Mouse (Mus musculus) hindbrain, embryonic 13.5 days (tissue): ENCODE results near the gene Klf16. TPM values are rescaled to one million over a fixed set of nuclear protein-coding genes. Genes with fewer than 3 reads are reported as not detected.
A peak's percentile ranks its signal among the peaks of the same experiment; 100 is the strongest.

Source experiments
- ATAC-seq: fragments of 200-750 bp; cut with Nextera tagmentation; 2 replicates; pipeline ENCODE4 v1.8.0; 2017; ENCODE audit warnings: moderate TSS enrichment; ENCODE audit not compliant: low FRiP score
- H3K27ac ChIP-seq: fragments of 300-500 bp; sonication (generic); 2 replicates; pipeline ENCODE4 v1.5.1; 2015; ENCODE audit warnings: inconsistent platforms, mild to moderate bottlenecking, moderate library complexity
- H3K27me3 ChIP-seq: fragments of 300-500 bp; sonication (generic); 2 replicates; pipeline ENCODE4 v1.6.1; 2015; ENCODE audit warnings: mild to moderate bottlenecking, inconsistent platforms
- H3K36me3 ChIP-seq: fragments of 300-500 bp; sonication (generic); 2 replicates; pipeline ENCODE4 v1.6.1; 2015; ENCODE audit warnings: mild to moderate bottlenecking, inconsistent platforms
- H3K4me1 ChIP-seq: fragments of 300-500 bp; sonication (generic); replicated peaks from 2 replicates; pipeline ENCODE4 v1.6.1; 2015; ENCODE audit warnings: inconsistent platforms
- H3K4me2 ChIP-seq: fragments of 300-500 bp; sonication (generic); 2 replicates; pipeline ENCODE4 v1.6.1; 2015; ENCODE audit warnings: inconsistent platforms, mild to moderate bottlenecking, moderate library complexity
- H3K4me3 ChIP-seq: fragments of 300-500 bp; sonication (generic); 2 replicates; pipeline ENCODE4 v1.5.1; 2015; ENCODE audit warnings: mild to moderate bottlenecking, inconsistent platforms
- H3K9ac ChIP-seq: fragments of 300-500 bp; sonication (generic); 2 replicates; pipeline ENCODE4 v1.6.1; 2015; ENCODE audit warnings: mild to moderate bottlenecking, inconsistent platforms
- H3K9me3 ChIP-seq: fragments of 300-500 bp; sonication (generic); 2 replicates; pipeline ENCODE4 v1.6.1; 2016; ENCODE audit warnings: inconsistent platforms
- WGBS: fragments of 180-500 bp; shearing (Covaris S2); methylation state at CpG from one replicate; pipeline ENCODE4 v1.1.7; 2015; 5-methylcytosine and 5-hydroxymethylcytosine counted together
- polyA plus RNA-seq: library from polyadenylated mRNA; unstranded; fragments of >200 nt; fragmentation: Nextera tagmentation; extraction: Ambion mirVana; gene quantifications from 2 replicates; pipeline ENCODE4 v1.2.1, GENCODE M21; 2015

Klf16 gene
- polyA plus RNA-seq, 1 experiment from 2014 or later, result 4.9 TPM

DNA sequence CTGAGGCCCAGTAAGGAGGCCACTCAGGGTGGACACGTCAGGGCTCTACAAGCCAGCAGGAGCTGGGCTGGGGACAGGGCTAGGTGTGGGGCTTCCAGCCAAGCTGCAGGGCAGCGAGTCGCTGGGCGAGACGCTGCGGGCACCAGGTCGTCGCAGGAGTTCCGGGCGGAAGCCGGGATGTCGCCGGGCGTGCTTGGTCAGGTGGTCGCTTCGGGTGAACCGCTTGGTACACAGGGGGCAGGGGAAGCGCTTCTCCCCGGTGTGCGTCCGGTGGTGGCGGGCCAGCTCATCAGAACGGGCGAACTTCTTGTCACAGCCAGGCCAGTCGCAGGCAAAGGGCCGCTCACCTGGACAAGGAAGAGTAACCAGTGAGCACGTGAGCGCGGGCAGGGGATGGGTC lies 8.2 kb downstream of the Klf16 start:
- no peak for ATAC-seq
- Histone ChIP-seq H3K9ac (no peak overlapping the region), H3K4me3 (no peak overlapping the region), H3K4me1 (peaks cover 62% of the 10 kb centered on the region), H3K4me2 (no peak overlapping the region), H3K9me3 (no peaks in the 10 kb centered on the region), H3K36me3 (peaks cover 10% of the 10 kb centered on the region), H3K27me3 (no peaks in the 10 kb centered on the region), H3K27ac (no peak overlapping the region)
- 96% methylated on average over 29 of the region's 29 CpGs for WGBS

DNA sequence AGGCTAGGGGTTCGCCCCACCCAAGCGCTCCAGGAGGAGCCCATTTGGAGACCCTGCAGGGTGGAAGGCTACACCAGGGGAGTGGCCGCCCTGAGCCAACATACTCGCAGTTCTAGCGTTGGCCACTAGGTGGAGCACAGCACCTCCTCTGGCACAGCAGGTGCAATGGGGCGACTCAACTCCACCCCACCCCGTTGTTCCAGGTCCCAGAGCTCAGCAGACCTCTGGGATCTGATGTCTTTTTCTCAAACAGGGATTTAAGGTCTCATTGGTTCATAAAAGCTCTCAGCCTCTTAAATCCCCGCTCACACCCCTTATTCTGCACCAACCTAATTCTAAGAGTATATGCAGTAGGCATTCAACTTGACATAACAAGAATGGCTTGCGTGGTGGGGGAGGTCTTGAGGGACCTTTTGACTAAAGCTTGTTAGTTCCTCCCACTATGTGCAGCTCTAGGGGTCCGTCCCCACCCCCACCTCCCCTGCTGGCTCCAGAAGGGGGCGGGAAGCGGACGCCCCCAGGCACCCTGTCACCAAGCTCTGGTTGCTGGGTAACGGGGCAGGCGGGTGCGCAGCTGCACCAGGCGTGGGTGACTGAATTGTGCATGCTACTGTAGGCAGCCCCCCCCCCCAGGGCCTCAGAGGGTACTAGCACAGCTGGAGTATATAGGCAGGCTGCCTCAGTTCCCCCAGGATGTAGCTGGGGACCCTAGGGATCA lies 10.6 kb downstream of the Klf16 start:
- Histone ChIP-seq H3K36me3 (peaks cover 10% of the 10 kb centered on the region), H3K4me2 (peak overlapping the region; percentile 44), H3K9me3 (no peaks in the 10 kb centered on the region), H3K4me3 (0 out of 2 replicates have a peak overlapping the region, but pooled peaks have one; percentile 18), H3K27ac (peak overlapping the region; percentile 84), H3K4me1 (peaks cover 57% of the 10 kb centered on the region), H3K9ac (peak overlapping the region; percentile 56), H3K27me3 (no peaks in the 10 kb centered on the region)
- 5% methylated on average over 17 of the region's 17 CpGs for WGBS
- ATAC-seq, result peak; percentile 50

DNA sequence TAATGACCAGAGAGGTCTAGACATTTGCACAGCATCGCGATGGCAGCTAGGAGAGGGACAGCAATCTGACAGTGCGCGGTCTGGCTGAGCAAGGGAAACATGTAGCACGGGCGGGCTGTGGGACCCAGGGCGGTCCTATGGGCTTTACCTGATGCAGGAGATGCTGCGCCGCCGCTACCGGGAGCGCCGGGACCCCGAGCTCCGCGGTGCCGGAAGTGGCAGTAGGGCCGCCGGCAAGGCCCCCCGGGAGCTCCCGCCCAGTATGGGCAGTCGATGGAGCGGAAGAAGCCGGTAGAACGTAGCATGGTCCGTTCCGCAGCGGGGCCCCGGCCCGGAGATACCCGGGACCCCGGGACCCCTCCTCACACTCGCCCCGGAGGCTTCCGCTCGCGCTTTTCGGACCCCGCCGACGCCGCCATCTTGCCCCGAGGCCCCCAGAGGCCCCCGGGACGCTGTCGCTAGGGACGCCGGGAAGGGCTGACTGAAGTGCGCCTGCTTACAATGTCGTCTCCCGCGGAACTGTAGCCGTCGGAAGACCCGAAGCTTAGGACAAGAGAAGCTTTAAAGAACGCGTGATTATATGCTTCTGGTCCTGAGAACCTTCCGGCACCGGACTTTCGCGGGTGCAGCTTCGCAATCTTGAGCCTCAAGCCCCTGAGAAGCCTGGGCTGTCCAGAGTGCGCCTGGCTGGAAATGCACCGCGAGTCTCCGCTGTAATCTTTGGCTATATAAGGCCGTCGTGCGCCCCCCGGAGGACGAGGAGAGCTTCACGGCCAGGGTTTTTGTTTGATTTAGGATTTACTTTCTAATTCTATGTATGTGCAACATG lies 15.8 kb downstream of the Klf16 start, which contains the start of gene Rexo1:
Gene Rexo1, minus strand, starts transcription at position 445 of the 829 bp plus-strand sequence.
- under 1% methylated on average over 70 of the region's 72 CpGs for WGBS
- H3K4me1 ChIP-seq, result peaks cover 68% of the 10 kb centered on the region

DNA sequence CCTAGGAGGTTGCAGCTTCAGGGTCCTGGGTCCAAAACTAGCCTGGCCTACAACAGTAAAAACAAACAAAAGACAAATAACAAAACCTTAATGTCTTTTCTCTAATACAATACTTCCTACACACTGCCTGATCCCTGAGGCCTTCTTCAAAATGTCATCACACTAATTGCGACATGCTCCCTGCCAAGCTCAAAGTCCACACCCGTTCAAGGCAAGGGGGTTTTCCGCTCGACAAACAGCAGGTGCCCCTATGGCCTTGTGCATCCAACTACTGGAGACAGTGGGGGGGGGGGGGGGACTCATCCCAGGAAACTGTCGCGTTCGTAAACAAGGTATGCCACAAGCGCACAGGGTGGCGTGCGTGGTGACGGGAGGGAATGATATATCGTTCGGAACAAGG lies 16.5 kb downstream of the Klf16 start:
- no peaks in the 10 kb centered on the region for H3K36me3 ChIP-seq
- 1% methylated on average over 13 of the region's 13 CpGs for WGBS
- peak overlapping the region; percentile 93 for H3K27ac ChIP-seq
- no peaks in the 10 kb centered on the region for H3K9me3 ChIP-seq
- no peak for ATAC-seq
- H3K4me2 ChIP-seq, result peak overlapping the region; percentile 89
- H3K9ac ChIP-seq, result peak overlapping the region; percentile 92
- H3K4me3 ChIP-seq, result peak overlapping the region; percentile 76
- H3K27me3 ChIP-seq, result no peaks in the 10 kb centered on the region
- H3K4me1 ChIP-seq, result peaks cover 62% of the 10 kb centered on the region

More for the DNA sequence above, 15.8 kb downstream of the Klf16 start, which contains the start of gene Rexo1:
- Histone ChIP-seq H3K27ac (peak within 1 kb of the TSS; percentile 93), H3K27me3 (no peaks in the 10 kb centered on the region), H3K9ac (peak within 1 kb of the TSS; percentile 92), H3K4me3 (peak within 1 kb of the TSS; percentile 76), H3K36me3 (no peaks in the 10 kb centered on the region), H3K9me3 (no peaks in the 10 kb centered on the region), H3K4me2 (peak within 1 kb of the TSS; percentile 89)
- ATAC-seq, result peak; percentile 80

DNA sequence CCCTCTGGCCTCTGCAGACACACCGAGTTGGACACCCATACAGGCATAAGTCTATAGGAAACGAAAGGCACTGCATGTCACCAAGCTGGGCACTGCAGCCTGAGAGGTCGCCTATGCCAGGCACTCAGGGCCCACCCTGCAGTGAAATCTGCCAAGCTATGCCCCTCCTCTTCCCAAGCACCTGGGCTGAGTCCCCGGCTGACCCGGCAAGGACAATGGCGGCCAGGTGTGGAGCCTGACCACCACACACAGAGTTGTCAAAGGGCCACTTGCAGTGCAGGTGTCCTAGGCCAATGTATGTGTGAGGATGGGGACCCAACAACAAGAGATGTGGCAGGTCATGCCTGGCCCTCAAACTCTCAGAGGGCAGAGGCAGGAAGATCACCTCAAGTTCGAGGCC lies 17.7 kb downstream of the Klf16 start:
- H3K27ac ChIP-seq, result no peak overlapping the region
- H3K4me2 ChIP-seq, result peak overlapping the region; percentile 13; the same call in 1 of the 2 replicates
- no peak for ATAC-seq
- no peak overlapping the region for H3K4me3 ChIP-seq
- WGBS, result 92% methylated on average over 7 of the region's 7 CpGs
- H3K36me3 ChIP-seq, result no peaks in the 10 kb centered on the region
- peaks cover 62% of the 10 kb centered on the region for H3K4me1 ChIP-seq
- no peaks in the 10 kb centered on the region for H3K27me3 ChIP-seq
- H3K9me3 ChIP-seq, result no peaks in the 10 kb centered on the region
- H3K9ac ChIP-seq, result no peak overlapping the region

DNA sequence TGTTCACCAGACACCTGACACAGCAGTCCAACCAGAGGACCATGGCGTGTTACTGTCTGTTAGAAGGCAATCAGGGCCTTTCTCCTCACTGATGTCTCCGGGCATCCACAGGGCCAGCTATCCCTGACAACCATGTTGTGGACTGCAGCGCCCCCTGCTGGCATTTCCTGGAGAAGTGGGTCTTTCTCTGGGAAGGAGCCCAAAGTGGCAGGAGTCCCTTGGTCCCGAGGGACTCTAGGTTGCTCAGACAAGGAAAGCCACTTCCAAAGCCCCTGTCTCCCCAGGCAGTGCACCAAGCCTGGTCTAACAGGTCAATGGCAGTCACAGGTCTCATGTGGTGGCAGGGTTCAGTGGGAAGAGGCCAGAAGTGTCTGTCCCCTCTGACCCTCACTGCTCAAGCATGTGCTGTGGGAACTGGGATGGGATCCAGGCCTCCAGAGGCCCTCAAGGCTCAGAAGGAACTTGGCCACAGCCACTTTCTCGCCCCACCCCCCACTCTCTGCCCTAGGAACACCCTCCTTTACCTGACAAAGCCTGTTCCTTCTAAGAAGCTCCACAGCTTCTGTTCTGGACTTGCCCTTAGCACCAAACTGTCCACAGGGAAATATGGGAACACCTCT lies 19.7 kb downstream of the Klf16 start:
- H3K27ac ChIP-seq, result no peak overlapping the region
- peak overlapping the region; percentile 8; the same call in 1 of the 2 replicates for H3K4me2 ChIP-seq
- H3K36me3 ChIP-seq, result no peaks in the 10 kb centered on the region
- peak overlapping the region; percentile 35; the same call in 1 of the 2 replicates for H3K9ac ChIP-seq
- ATAC-seq, result no peak
- peaks cover 50% of the 10 kb centered on the region for H3K4me1 ChIP-seq
- no peak overlapping the region for H3K4me3 ChIP-seq
- H3K9me3 ChIP-seq, result no peaks in the 10 kb centered on the region
- no peaks in the 10 kb centered on the region for H3K27me3 ChIP-seq
- 41% methylated on average over 5 of the region's 5 CpGs for WGBS

DNA sequence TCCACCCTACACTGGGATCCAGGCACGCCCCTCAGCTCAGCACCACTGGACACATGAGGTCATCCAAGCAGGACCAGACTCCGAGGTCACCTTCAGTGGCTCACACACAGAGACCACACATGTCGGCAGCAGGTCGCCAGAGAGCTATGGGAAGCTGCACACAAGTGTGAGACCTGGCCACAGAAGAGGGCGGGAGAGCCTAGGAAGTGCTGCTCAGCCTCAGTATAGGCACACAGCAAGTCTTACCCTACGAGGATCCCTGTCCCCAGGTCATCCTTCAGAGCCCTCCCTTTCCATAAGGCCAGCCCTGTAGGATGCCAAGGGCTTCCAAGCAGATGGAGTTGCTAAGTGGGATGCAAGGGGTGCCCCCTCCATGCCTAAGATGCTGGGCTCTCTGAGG lies 23.1 kb downstream of the Klf16 start:
- H3K4me2 ChIP-seq, result no peak overlapping the region
- no peak for ATAC-seq
- no peak overlapping the region for H3K27ac ChIP-seq
- no peaks in the 10 kb centered on the region for H3K27me3 ChIP-seq
- peaks cover 19% of the 10 kb centered on the region for H3K36me3 ChIP-seq
- H3K9me3 ChIP-seq, result no peaks in the 10 kb centered on the region
- H3K4me3 ChIP-seq, result no peak overlapping the region
- H3K4me1 ChIP-seq, result peaks cover 27% of the 10 kb centered on the region
- no peak overlapping the region for H3K9ac ChIP-seq
- WGBS, result 91% methylated on average over 6 of the region's 6 CpGs

DNA sequence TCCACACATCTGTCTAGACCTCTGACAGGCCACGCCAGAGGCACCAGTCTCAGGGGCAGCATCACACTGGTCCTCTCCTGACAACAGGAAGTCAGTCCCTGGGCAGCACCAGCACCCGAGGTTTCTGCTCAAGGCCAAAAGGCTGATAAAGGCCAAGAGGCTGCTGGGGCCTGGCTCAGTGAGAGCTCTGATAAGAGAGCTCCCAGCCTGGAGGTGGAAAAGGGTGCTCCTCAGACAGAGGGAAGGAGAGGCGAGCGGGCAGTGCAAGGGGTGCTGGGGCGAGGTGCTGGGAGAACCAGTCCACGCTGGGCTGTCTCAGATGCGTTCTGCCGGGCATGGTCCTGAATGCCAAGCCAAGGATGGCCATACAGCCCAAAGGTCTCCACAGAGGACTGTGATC lies 23.5 kb downstream of the Klf16 start:
- no peaks in the 10 kb centered on the region for H3K27me3 ChIP-seq
- H3K4me2 ChIP-seq, result no peak overlapping the region
- H3K9ac ChIP-seq, result no peak overlapping the region
- H3K4me3 ChIP-seq, result no peak overlapping the region
- no peaks in the 10 kb centered on the region for H3K9me3 ChIP-seq
- peaks cover 23% of the 10 kb centered on the region for H3K36me3 ChIP-seq
- WGBS, result 96% methylated on average over 8 of the region's 8 CpGs
- H3K4me1 ChIP-seq, result peaks cover 26% of the 10 kb centered on the region
- H3K27ac ChIP-seq, result no peak overlapping the region
- no peak for ATAC-seq

DNA sequence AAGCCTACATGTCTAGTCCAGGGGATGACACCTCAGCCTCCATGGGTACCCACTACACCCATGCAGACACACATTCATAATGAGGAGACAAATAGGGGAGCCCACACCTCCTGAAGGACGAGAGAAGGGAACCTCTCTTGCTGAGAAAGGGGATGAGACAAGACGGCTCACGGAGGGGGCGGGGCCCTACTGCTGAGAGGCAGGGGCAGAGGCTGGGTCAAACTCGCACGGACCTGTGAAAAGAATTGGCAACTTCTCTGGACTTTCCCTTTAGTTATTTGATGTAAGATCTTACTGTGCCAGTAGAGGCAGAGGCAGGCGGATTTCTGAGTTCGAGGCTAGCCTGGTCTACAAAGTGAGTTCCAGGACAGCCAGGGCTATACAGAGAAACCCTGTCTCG lies 24.8 kb downstream of the Klf16 start:
- ATAC-seq, result no peak
- Histone ChIP-seq H3K9me3 (no peaks in the 10 kb centered on the region), H3K27me3 (no peaks in the 10 kb centered on the region), H3K27ac (no peak overlapping the region), H3K4me3 (no peak overlapping the region), H3K9ac (no peak overlapping the region), H3K36me3 (peaks cover 35% of the 10 kb centered on the region), H3K4me1 (peaks cover 16% of the 10 kb centered on the region), H3K4me2 (no peak overlapping the region)
- 66% methylated on average over 9 of the region's 9 CpGs for WGBS

DNA sequence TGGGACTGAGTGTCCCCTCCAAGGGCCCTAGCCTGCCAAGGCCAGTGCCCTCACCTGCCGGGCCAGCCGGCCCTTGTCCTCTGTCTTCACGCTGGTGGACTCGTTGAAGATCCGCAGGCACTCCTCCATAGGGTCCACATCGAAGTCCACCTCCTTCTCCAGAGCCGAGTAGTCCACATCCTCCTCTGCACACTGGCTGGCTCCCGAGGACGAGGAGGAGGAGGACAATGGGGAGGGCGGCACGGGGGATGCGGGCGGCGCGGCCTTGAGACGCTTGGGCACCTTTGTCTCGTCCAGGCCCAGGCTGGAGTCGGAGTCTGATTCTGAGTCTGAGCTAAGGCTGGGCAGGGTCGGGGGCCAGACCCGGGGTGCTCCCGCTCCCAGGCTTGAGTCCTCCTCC lies 27.8 kb downstream of the Klf16 start:
- peaks cover 66% of the 10 kb centered on the region for H3K36me3 ChIP-seq

DNA sequence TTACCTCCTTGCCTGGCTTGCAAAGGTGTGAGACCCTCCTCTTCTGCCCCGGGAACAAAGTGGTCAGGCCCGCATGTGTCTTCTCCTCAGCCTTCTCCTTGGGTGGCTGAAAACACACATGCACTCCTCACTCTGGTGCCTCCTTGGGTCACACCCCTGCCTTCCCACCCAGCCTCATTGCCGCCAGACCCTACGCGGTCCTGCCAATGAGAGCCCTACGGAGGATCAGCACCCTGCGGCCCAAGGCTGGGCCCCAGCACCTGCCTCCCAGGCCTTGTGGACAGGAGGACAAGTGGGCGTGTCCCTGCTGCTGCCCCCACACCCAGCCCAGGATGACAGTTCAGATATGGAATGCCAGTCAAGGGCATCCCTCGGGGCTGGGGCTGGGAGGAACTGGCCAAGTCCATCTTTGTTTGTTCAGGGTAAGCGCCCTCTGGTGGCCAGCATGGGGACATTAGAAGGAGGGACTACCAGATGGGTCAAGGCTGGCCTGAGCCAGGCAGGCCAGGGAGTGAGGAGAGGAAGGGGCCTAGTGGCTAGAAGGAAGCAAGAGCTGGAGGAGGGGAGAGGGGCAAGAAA lies 28.6 kb downstream of the Klf16 start:
- ATAC-seq, result peak; percentile 60
- Histone ChIP-seq H3K4me3 (no peak overlapping the region), H3K9me3 (no peaks in the 10 kb centered on the region), H3K27me3 (no peaks in the 10 kb centered on the region), H3K4me2 (no peak overlapping the region), H3K36me3 (peaks cover 74% of the 10 kb centered on the region), H3K4me1 (peaks cover 6% of the 10 kb centered on the region), H3K27ac (no peak overlapping the region), H3K9ac (no peak overlapping the region)
- WGBS, result 72% methylated on average over 10 of the region's 10 CpGs

More for the DNA sequence above, 27.8 kb downstream of the Klf16 start:
- ATAC-seq, result no peak
- Histone ChIP-seq H3K9me3 (no peaks in the 10 kb centered on the region), H3K9ac (no peak overlapping the region), H3K27me3 (no peaks in the 10 kb centered on the region), H3K4me1 (peaks cover 6% of the 10 kb centered on the region), H3K4me3 (no peak overlapping the region), H3K27ac (no peak overlapping the region), H3K4me2 (no peak overlapping the region)
- WGBS, result 92% methylated on average over 21 of the region's 21 CpGs

DNA sequence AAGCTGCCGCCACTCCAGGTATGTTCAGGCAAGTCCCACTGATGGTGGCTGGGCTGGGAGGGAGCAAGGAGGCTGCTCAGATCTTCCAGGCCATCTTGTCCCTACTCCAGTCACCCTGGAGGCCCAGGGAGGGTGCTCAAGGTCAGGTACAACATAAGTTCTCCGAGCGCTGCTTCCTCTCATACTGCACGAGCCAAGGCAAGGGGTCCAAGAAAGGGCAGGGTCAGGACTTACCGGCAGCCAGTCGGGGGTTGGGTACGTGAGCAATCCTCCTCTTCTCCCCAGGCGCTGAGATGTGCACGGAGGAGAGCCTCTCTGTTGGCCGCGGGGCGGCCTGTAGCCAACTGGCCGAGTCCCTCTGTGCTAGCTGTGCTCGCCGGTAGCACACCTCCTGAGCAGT lies 29.6 kb downstream of the Klf16 start:
- H3K4me3 ChIP-seq, result no peak overlapping the region
- H3K9ac ChIP-seq, result no peak overlapping the region
- H3K36me3 ChIP-seq, result peaks cover 83% of the 10 kb centered on the region
- no peak for ATAC-seq
- 91% methylated on average over 15 of the region's 15 CpGs for WGBS
- no peaks in the 10 kb centered on the region for H3K27me3 ChIP-seq
- no peak overlapping the region for H3K27ac ChIP-seq
- H3K4me2 ChIP-seq, result no peak overlapping the region
- H3K9me3 ChIP-seq, result no peaks in the 10 kb centered on the region
- H3K4me1 ChIP-seq, result peaks cover 6% of the 10 kb centered on the region
